Mouse (Mus musculus) layer of hippocampus, postnatal 14 days (tissue): ENCODE measurements around the gene Phtf1. TPM values are rescaled to one million over a fixed set of nuclear protein-coding genes. Genes with fewer than 3 reads are reported as not detected.

ENCODE experiments used
- DNase-seq, 2 experiments: peaks; one replicate each; pipeline ENCODE4 v3.0.0; 2021 to 2022; ENCODE audit warnings: low spot score in 2 of 2, mixed read lengths in 1 of 2
- total RNA-seq, 2 experiments: library from RNA; stranded (reverse); gene quantifications; 2 replicates each; pipeline ENCODE4 v1.2.3; 2021

The Phtf1 gene
- total RNA-seq, 2 experiments from 2014 or later = 39.2 to 39.7 TPM

DNA sequence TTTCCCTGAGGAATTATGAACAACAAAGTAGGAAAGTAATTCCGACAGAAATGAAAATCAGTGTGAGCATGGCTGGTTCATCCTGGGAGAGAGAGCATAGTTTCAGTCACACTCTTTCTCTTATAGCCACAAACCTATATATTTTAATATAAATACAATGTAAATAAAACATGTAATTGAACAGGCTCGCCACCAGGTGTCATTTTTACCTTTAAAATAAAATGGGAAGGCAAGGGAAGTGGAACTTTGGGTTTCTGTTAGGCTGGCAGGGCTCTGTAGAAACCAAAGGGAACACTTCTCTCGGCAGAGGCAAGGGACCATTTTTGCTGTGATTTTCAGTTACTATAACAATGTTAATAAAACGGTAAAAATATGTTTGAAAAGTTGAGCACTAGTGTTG, 51.5 kb downstream of the Phtf1 start:
- no peak for DNase-seq

DNA sequence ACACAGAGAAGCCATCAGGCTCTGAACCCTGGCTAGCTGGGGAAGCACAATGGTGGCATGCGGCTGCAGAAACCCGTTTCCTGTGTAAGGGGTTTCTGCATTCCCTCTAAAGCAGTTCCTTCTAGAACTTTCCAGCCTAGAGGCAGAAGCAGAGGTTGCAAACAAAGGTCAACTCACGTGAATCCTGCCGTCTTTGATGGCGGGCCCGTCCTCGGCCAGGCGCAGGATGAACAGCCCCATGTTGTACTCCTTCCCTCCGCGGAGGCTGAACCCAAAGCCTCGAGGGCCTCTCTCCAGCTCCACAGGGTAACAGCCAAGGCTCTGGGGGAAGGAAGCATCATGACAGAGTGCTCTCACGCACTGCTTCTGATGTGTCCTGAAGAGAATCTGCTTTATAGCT, 52.2 kb downstream of the Phtf1 start:
- DNase-seq = no peak

DNA sequence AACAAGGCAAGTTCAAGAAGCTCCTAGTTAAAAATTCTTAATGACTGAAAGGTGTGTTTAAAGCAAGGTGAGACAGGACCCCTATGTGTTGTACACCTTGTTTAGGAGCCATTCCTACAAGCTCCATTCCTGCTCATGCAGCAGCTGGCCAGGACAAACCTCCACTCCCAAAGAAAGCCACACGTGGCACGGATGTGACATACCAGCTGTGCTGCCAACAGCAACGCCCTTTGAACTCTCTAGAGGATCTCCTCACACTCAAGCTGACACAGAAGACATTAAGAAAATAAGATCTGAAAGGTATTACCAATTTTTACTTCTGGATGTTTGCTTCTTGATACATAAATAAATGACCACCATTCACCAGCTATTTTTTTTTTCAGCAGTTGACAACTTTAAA, 59.0 kb downstream of the Phtf1 start:
- DNase-seq = no peak

DNA sequence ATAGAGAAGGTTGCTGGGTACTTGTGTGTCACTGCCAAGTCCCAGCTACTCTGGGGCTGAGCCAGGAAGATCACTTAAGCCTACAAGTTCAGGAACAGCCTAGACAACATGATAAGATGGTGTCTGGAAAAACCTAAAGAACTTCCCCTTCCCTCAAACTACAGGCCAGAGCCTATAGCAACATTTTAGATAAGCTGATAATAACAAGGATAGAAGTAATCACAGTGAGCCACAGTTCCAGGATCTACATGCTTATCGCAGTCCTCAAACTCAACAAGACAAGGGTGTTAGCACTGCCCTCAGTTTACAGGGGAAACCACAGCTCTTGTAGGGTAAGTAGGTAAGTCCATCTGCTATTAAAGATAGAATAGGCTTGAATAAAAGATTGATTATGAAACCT, 64.2 kb downstream of the Phtf1 start:
- no peak for DNase-seq

DNA sequence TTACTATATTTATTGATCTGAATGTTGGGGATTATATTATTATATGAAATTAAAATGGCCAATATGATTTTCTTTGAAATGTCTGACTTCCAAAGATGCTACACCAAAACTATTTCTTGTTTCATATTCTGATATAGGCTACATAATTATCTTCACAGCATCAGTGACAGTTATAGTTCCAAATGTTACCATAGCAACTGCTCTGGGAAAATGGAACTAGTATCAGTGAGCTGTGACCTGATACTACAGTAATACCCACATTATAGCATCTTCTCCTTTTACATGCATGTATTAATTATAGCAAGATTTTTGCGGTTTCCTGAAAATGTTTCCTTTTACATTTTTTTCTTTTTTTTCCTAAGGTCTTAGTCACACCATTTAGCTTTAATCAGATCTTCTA, 64.8 kb downstream of the Phtf1 start:
- DNase-seq = no peak

DNA sequence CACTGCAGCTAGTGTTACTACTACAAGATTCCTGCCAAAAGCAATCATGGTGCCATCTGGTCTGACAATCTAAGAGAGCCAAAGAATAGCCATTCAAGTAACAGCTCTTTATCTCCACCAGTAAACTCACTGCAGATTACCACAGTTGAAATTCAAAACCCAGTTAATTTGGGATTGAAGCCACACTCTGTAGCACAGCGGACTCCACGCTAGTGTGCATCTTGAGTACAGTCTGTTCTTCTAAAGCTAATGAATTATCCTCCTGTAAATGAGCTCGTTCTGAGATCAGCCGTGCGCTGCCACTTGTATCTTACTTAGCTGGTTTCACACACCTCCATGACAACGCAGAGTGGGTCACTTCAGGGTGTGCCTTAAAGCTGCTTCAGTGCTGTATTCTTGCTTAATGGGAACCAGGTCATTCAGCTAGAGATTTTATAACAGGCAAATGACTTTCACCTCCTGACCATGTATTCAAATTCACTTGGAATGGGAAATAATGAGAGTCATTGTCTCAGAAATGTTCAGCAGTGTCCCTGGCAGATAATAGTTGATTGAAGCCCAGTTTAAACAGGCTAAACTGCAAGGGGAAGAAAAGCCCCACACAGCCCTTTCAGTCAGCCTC, 91.2 kb downstream of the Phtf1 start:
- peak; percentile 53 to 80 for DNase-seq

DNA sequence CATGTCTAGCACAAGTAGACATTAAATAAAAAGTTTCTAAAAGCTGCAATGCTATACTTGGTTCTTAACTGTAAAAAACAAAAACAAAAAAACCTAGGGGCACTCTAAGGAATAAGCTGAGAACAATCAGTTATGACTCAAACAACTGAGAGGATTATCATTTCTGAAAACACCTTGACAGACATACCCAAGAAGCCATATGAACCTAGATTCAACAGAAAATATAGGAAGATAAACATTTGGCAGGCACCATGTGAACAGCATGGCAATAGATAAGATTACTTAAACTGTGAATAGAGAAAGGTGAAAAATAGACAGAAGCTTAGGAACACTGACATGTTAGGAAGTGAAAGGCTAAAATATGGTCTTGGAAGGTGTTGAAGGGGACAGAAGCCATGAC, 101.5 kb downstream of the Phtf1 start:
- no peak for DNase-seq

Other genes starting within 250 kb of the Phtf1 start
- gene Olfml3, start 230.1 kb upstream of the Phtf1 start, total RNA-seq = 10 to 100 TPM; 11.1 to 12.6 TPM
- gene Gm10964, start 228.7 kb upstream of the Phtf1 start, total RNA-seq = not detected
- gene Hipk1, start 176.5 kb upstream of the Phtf1 start, total RNA-seq = 10 to 100 TPM; 91.2 to 91.3 TPM
- gene Dclre1b, start 158.7 kb upstream of the Phtf1 start, total RNA-seq = 1 to 10 TPM; 8.9 to 9.1 TPM
- gene Ap4b1, start 158.6 kb upstream of the Phtf1 start, total RNA-seq = 10 to 100 TPM; 13.0 to 16.2 TPM
- under 1 TPM; 0.30 to 0.45 TPM for gene Gm43064, start 158.5 kb upstream of the Phtf1 start, total RNA-seq
- 1 to 10 TPM in 1 of 2 experiments, under 1 TPM in 1; 0.88 to 1.2 TPM for gene Bcl2l15, start 135.5 kb upstream of the Phtf1 start, total RNA-seq
- 1 to 10 TPM; 1.2 to 1.5 TPM for gene Ptpn22, start 108.3 kb upstream of the Phtf1 start, total RNA-seq
- 10 to 100 TPM; 16.5 to 17.3 TPM for gene Rsbn1, start 54.0 kb upstream of the Phtf1 start, total RNA-seq